Mouse (Mus musculus): ENCODE data around the gene Ctcf. TPM values are rescaled to one million over a fixed set of nuclear protein-coding genes. Genes with fewer than 3 reads are reported as not detected.

Ctcf gene
- polyA plus RNA-seq (2017; shearing (Covaris generic)): 33.9 TPM

DNA sequence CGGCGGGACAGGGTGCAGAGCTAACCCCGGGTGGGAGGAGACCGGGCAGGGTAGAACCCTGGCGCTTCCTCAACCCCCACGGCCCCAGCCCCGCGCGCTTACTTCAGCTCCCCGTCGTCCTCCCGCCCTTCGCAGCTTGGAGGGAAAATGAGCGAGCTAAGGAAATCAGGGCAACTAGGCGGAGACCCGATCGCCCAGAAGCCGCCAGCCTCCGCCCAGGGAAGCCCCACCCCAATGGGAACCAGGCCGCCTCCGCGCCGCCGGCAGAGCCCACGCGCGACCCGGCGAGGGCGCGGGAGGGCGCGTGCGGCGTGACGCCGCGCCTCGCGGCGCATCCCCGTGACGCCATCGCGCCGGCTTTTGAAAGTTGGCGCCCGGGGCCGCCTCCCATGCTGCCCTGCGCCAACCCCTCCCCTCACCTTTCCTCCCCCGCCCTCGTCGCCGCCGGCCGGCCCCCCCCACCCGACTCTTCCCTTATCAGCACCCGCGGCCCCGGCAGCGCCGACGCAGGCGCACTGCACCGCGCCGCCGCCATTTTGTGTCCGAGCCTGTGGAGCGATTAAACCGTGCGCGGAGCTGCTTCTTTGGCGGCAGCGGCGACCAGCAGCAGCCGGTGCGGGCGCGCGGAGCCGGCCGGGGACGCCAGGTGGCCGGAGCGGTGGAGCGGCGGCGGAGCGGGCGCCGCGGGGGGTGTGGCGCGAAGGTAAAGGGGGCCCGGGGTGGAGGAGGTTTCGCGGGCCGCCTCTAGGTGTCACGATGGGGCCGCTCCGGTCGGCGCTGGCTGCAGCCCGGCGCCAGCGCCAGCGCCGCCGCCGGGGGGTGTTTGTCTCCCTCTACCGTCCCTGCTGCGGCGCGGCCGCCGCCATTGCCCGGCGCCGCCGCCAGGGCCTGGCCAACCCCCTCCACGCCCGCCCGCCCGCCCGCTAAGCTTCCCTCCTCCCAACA lies at the start of gene Ctcf:
TSS of gene Ctcf (plus strand) at position 551 of the 945 bp plus-strand sequence.

DNA sequence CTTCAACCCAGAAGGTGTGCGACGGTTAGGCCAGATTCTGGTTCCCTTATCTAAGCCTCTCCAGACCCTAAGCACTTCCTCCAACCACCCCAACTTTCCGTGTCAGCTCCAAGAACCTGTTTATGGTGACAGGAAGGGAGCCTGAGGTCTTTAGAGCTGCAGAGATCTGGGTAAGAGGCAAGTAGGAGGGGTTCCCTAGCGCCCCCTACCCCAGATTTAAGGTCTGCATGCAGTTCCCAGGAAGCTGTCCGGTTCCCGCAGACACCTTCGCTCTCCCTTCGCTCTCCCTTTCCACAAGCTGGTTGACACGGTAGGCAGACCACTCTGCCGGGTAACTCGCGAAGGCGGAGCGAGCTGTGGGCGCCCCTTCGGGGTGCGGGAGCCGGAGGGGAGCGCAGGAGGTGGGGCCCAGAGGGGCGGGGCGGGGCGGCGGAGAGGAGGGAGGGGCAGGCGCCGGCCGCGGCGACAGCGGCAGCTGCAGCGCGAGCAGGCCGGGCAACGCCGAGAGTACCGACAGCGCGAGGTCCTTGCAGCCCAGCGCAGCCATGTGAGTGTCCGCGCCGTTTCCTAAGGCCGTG lies 31.5 kb upstream of the Ctcf start, which contains the start of gene Ripor1:
TSS of gene Ripor1 (plus strand) at position 452 of the 578 bp plus-strand sequence.

DNA sequence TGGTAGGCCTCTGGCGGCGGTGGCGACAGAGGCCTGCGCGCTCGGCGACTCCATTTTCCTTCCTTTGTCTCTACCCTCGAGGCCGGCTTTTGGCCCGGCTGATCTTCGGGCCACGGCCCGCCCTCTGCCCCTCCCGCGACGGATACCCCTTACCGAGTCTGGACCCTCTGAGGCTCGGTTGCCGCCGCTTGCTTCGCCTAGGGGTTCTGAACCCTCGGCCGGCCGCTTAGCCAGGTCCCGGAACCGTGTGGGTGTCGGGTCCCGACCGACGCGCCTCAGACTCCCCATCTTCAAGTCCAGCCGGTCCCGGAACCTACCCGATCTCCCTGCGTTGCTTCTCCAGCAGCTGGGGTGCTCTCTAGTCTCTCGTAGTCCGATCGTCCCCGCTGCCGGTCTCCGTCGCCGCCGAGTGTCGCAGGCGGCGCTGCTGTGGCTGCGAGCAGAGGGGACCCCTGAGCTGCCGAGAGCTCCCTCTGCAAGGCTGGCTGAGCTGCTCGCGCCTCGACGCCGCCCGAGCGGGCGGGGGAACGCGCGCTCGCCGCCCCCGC lies 669 bp downstream of the Ctcf start, which contains the start of gene Agrp:
TSS of gene Agrp (minus strand) at position 431 of the 548 bp plus-strand sequence.

DNA sequence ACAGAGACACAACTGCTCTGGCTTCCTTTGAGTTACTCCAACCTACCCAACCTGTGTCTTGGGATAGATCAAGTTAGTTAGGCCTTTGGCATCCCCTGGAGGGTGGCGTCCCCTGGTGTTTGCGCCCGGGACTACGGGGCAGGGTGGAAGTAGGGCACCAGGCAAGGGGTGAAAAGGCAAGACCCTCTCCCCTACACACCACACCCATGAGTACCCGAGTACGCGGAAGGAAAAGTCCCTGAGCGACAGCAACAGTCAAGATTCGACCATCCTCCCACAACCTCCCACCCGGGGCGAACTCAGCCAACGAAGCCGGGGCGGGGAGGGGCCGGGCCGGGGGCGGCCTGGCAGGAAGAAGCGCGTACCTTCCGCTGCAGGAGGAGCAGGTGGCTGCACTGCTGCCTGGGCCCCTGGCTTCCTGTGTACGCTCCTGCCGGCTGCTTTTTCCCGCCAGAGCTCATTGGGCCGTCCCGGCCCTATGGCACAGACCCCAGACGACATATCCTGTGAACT lies 49.5 kb downstream of the Ctcf start, which contains the start of gene Carmil2:
TSS of gene Carmil2 (plus strand) at position 479 of the 513 bp plus-strand sequence.

DNA sequence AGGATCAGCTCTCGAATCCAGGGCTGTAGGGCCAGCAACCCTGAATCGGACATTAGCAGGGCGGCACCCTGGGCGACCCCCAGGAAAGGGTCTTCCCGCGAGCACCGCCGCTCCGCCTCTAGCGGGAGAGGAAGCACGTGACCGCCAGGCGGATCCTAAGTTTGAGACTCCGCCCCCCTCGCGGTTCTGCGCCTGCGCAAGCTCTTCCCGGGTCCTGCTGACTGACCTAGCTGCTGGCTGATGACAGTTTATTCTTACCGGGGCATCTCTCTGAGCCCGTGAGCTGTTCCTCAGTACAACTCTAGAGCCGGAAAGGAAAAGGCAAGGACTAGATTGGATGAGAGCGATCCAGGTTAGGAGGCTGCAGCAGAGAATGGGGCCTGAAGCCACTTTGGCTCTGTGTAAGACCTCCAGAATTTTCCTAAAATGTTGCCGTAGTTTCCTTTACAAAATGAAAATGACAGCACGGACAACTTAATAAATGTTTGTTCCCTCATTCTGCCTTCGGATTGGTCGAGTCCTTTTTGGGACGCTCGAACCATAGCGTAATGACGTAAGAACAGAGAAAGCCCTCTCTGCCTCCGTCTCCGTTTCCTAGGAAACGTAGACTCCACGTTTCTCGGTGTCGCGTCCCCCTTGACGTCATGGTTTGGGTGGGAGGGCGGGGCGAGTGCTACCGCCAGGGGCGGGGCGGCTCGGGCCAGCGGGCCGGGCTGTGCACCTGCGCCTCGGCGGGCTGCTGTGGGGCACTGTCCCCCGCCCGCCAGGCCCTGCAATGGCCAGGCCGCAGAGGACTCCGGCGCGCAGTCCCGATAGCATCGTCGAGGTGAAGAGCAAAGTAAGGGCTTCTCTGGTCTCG lies 64.8 kb downstream of the Ctcf start, which contains the start of the genes Acd and Pard6a:
TSS of gene Acd (minus strand) at position 137 of the 859 bp plus-strand sequence.
TSS of gene Pard6a (plus strand) at position 183 of the 859 bp plus-strand sequence.

DNA sequence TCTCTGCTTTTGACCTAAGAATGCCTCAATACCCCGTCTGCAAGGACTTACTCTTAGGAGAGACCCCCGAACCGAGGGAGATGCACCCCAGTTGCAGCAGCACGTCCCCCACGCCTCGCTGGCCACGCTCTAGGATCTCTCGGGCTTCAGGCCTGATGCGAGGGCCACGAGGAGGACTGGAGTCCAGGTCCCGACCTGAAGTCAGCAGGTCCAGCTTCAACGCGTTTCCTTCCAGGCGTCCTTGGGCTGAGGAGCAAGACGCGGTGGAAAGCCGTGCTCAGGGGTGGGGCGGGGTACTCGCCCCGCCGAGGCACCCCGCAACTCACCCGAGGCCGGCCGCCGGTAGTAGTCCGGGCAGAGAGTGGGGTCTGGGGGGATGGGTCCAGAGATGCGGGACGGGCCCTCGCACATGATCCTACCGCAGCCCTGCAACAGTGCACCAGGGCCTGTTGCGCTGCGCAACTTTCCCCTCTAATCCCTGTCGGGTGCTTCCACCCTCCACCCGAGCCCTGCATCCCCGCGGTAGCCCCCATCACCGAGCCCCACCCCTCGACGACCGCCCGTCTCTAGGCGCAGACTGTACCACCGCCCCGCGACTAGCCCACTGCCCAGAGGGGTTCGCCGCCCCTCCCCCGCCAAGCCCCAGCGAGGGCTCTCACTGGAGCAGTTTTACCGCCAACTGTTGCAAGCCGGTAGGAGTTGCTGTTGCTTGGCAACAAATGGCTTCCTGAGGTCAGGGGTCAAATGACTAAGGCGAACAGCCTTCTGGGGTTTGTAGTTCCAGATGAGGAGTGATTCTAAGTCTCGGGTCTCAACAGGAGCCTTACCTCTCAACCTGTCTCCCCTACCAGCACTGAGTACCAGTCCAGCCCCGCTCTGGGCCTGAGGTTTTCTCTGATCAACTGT lies 71.4 kb downstream of the Ctcf start, which contains the start of the genes 4933405L10Rik and Enkd1:
TSS of gene 4933405L10Rik (plus strand) at position 158 of the 906 bp plus-strand sequence.
TSS of gene Enkd1 (minus strand) at position 713 of the 906 bp plus-strand sequence.

Other genes starting within 250 kb of the Ctcf start
- not detected for gene Kctd19, start 223.1 kb upstream of the Ctcf start, polyA plus RNA-seq (2017; shearing (Covaris generic))
- not detected for gene Lrrc36, start 223.0 kb upstream of the Ctcf start, polyA plus RNA-seq (2017; shearing (Covaris generic))
- not detected for gene Tppp3, start 165.0 kb upstream of the Ctcf start, polyA plus RNA-seq (2017; shearing (Covaris generic))
- 2.3 TPM for gene Zdhhc1, start 139.7 kb upstream of the Ctcf start, polyA plus RNA-seq (2017; shearing (Covaris generic))
- not detected for gene Hsd11b2, start 117.8 kb upstream of the Ctcf start, polyA plus RNA-seq (2017; shearing (Covaris generic))
- 55.5 TPM for gene Atp6v0d1, start 70.5 kb upstream of the Ctcf start, polyA plus RNA-seq (2017; shearing (Covaris generic))
- gene Ripor1, start 31.3 kb upstream of the Ctcf start, polyA plus RNA-seq (2017; shearing (Covaris generic)): 11.5 TPM
- 0.72 TPM for gene Agrp, start 825 bp downstream of the Ctcf start, polyA plus RNA-seq (2017; shearing (Covaris generic))
- gene Carmil2, start 49.7 kb downstream of the Ctcf start, polyA plus RNA-seq (2017; shearing (Covaris generic)): 12.1 TPM
- 95.6 TPM for gene Acd, start 64.5 kb downstream of the Ctcf start, polyA plus RNA-seq (2017; shearing (Covaris generic))
- 10.6 TPM for gene Pard6a, start 64.6 kb downstream of the Ctcf start, polyA plus RNA-seq (2017; shearing (Covaris generic))
- gene 4933405L10Rik, start 71.1 kb downstream of the Ctcf start, polyA plus RNA-seq (2017; shearing (Covaris generic)): not detected
- 3.4 TPM for gene Enkd1, start 71.6 kb downstream of the Ctcf start, polyA plus RNA-seq (2017; shearing (Covaris generic))
- 5.5 TPM for gene Gfod2, start 122.1 kb downstream of the Ctcf start, polyA plus RNA-seq (2017; shearing (Covaris generic))
- 34.6 TPM for gene Ranbp10, start 190.8 kb downstream of the Ctcf start, polyA plus RNA-seq (2017; shearing (Covaris generic))
- not detected for gene Tsnaxip1, start 191.2 kb downstream of the Ctcf start, polyA plus RNA-seq (2017; shearing (Covaris generic))
- gene Cenpt, start 216.7 kb downstream of the Ctcf start, polyA plus RNA-seq (2017; shearing (Covaris generic)): 20.2 TPM
- 7.6 TPM for gene Thap11, start 218.6 kb downstream of the Ctcf start, polyA plus RNA-seq (2017; shearing (Covaris generic))
- 17.9 TPM for gene Nutf2, start 224.0 kb downstream of the Ctcf start, polyA plus RNA-seq (2017; shearing (Covaris generic))
- 105 TPM for gene Edc4, start 244.3 kb downstream of the Ctcf start, polyA plus RNA-seq (2017; shearing (Covaris generic))